Mouse (Mus musculus): ENCODE measurements around the gene Ube2h.
"Not testable (repeated sequence)": the region's sequence is repeated elsewhere in the genome, so short reads cannot be mapped to it uniquely, and the experiment has no call there.

Ube2h gene

GRCm38 (mm10) chr6:30304399-30304917 is at the start of gene Ube2h:
Gene Ube2h (minus strand): TSS chr6:30304539.
- peak; percentile 95 for DNase-seq (ENCODE audit: low read depth, low spot score)

- no peak for DNase-seq (ENCODE audit: low read depth, low spot score)
These were observed 49.3 kb upstream of the Ube2h start for GRCm38 (mm10) chr6:30353661-30354060.

DNA sequence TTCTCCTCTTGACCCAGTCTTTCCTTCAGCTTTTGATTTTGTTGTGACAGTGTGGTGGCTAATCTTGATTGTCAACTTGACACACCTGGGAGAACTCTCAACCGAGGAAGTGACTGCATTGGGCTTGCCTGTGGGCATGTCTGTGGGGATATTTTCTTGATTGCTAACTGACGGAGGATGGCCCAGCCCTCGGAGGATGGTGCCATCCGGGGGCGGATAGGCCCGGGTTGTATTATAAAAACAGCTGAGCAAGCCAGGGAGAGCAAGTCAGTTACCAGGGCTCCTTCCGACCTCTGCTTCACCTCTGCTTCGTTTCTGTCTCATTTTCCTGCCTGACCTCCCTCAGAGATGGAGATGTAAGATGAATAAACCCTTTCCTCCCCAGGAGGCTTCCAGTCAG is 48.4 kb upstream of the Ube2h start:
- no peak for DNase-seq (ENCODE audit: low read depth, low spot score)

DNA sequence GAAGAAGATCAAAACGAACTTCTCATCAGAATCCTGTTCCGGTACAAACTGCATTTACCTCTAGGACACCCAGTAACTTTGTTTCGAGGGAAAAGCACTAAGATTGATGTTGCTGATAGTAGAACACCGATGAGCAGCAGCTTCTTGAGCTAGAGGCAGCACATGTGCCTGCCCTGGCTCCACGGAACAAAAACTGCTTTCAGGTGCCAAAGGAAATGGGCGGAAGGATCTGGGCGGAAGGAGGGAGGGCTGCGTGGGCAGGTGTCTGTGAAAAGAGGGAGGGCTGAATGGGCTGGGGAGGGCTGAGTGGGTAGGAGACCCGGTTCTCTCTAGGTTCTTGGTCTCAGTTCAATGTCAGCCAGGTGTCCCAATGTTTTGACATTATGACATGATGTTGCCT is 47.0 kb upstream of the Ube2h start:
- DNase-seq (ENCODE audit: low read depth, low spot score), result no peak

DNA sequence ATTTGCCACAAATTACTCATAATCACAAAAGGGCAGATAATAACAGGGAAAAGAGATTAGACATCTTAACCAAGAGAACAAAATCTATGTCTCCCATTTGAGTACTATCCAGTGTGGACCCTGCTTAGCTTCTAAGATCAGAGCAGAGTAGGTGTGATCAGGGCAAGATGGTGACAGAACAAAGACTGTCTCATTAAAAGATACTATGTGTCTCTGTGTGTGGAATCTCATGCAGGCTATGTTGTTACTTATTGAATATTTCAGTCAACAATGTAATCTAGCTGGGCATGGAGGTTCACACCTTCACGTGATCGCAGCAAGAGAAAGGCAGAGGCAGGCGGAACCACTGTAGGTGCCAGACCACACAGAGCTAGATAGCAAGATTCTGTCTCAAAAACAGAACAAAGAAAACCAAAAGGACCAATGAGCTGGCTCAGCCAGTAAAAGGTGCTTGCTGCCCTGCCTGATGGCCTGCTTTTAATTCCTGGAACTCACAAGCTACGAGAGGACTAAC is 43.0 kb upstream of the Ube2h start:
- no peak for DNase-seq (ENCODE audit: low read depth, low spot score)

- DNase-seq (ENCODE audit: low read depth, low spot score), result no peak
These were observed 42.4 kb upstream of the Ube2h start for GRCm38 (mm10) chr6:30346737-30347136.

GRCm38 (mm10) chr6:30344032-30344431 is 39.7 kb upstream of the Ube2h start:
- peak; percentile 57 for DNase-seq (ENCODE audit: low read depth, low spot score)

GRCm38 (mm10) chr6:30340231-30340873 is 36.0 kb upstream of the Ube2h start:
- no peak for DNase-seq (ENCODE audit: low read depth, low spot score)

- peak; percentile 56 for DNase-seq (ENCODE audit: low read depth, low spot score)
These were observed 32.6 kb upstream of the Ube2h start for GRCm38 (mm10) chr6:30336912-30337311.

- no peak for DNase-seq (ENCODE audit: low read depth, low spot score)
These were observed 27.9 kb upstream of the Ube2h start for GRCm38 (mm10) chr6:30332262-30332661.

DNA sequence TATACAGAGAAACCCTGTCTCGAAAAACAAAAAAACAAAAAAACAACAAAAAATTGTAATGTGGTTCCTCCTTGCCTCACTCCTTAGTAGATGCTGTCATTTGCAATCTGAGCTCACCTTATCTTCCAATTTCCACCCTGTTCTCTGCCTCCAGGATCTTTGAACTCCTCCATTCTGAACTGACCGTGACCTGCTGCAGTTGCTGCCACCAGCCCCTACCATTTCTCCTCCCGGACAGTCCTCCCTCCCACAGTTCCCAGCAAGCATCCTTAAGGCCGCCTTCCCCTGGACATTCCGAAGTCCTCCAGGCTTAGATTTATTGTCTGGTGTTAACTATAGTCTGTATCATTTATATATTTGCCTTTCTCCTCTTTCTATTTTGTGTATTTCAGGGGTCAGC is 26.4 kb upstream of the Ube2h start:
- no peak for DNase-seq (ENCODE audit: low read depth, low spot score)

- no peak for DNase-seq (ENCODE audit: low read depth, low spot score)
These were observed 21.7 kb upstream of the Ube2h start for GRCm38 (mm10) chr6:30325932-30326501.

GRCm38 (mm10) chr6:30321002-30321401 is 16.7 kb upstream of the Ube2h start:
- DNase-seq (ENCODE audit: low read depth, low spot score), result no peak

DNA sequence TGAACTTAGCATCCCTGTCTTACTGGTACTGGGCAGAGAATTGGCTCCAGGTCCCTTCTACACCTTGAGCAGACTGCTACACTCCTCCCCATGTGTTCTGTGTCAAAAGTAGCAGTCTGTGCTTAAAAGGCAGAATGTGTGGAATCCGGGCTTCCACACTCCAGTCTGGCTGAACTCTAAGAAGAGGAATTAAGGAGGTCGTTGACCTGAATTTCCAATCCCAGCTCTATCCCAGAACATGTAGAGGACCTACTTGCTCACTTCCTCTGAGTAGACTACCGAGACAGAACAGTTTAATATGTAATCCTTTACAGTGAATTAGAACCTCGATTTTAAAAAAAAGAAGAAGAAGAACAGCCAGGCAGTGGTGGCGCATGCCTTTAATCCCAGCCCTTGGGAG is 14.9 kb upstream of the Ube2h start:
- no peak for DNase-seq (ENCODE audit: low read depth, low spot score)

GRCm38 (mm10) chr6:30312006-30312405 is 7.7 kb upstream of the Ube2h start:
- no peak for DNase-seq (ENCODE audit: low read depth, low spot score)

DNA sequence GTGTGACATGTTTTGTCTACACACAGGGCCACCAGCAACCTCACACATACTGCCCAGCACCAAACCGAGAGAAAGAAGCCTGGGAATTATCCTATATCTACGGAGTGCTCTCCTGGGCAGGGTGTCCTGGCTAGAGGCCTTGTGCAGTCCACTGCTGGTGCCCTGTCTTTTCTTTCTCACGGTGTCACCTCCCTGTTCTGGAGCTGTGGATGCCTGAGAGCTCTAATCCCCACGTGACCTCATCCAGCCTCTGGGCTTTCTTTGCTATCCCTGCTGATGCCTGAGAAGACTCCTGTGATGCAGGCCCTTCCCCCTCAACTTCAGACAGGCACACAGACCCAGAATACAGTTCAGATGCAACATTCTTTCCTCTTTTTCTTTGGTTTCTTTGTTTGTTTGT is 4.4 kb upstream of the Ube2h start:
- DNase-seq (ENCODE audit: low read depth, low spot score), result no peak

- no peak for DNase-seq (ENCODE audit: low read depth, low spot score)
These were observed 3.4 kb upstream of the Ube2h start for GRCm38 (mm10) chr6:30307691-30308090.

- DNase-seq (ENCODE audit: low read depth, low spot score), result not testable (repeated sequence)
These were observed 454 bp downstream of the Ube2h start for GRCm38 (mm10) chr6:30303771-30304398.

GRCm38 (mm10) chr6:30302781-30303631 is 1.3 kb downstream of the Ube2h start:
- no peak for DNase-seq (ENCODE audit: low read depth, low spot score)

- DNase-seq (ENCODE audit: low read depth, low spot score), result no peak
These were observed 2.2 kb downstream of the Ube2h start for GRCm38 (mm10) chr6:30302156-30302555.

DNA sequence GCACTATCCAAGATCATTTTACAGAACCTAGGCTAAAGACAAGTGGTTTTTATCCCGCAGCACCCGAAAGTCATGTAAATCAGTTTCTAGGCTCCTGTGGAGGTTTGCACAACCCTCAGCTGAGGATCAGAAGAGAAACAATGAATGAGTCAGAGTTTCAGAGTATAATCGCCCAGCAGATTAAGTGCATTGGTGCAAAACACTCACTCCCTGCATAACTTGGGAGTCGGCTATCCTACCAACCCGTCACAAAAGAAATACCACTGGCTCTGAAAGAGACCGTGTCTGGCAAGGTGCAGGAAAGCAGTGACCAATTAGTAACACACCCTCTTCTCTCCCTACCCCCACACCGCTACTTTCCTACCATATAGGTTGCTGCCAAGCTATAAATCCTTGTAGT is 3.4 kb downstream of the Ube2h start:
- DNase-seq (ENCODE audit: low read depth, low spot score), result no peak

DNA sequence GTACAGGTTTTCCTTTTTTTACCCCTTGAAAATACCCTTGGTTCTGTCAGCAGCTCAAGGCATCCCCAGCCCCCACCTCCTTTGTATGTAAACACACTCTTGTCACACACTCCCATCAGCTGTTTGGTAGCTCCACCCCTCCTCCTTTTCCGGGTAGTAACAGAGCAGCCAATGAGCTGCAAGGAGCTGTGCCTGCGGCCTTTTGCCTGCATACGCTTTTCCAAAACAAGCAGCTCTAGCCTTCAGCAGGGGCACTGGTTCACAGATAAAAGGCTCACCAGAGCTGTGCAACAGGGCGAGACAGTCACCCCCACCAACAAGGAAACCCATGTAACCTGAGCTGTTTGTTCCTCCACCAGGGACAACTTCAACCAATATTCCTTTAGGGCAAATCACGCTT is 4.0 kb downstream of the Ube2h start:
- peak; percentile 89 for DNase-seq (ENCODE audit: low read depth, low spot score)
